Mouse (Mus musculus): ENCODE data around the gene Prl. TPM values are rescaled to one million over a fixed set of nuclear protein-coding genes. Genes with fewer than 3 reads are reported as not detected.

Prl gene
- polyA plus RNA-seq, 1 experiment from 2014 or later, result not detected

Other genes starting within 250 kb of the Prl start
- gene Prl3d1, start 36.6 kb downstream of the Prl start, polyA plus RNA-seq (2016; fragmentation: Nextera tagmentation; extraction: Ambion mirVana), result not detected in 2 replicates
- not detected in 2 replicates for gene Prl3d2, start 64.1 kb downstream of the Prl start, polyA plus RNA-seq (2016; fragmentation: Nextera tagmentation; extraction: Ambion mirVana)
- gene Prl3d3, start 99.2 kb downstream of the Prl start, polyA plus RNA-seq (2016; fragmentation: Nextera tagmentation; extraction: Ambion mirVana), result not detected in 2 replicates
- not detected in 2 replicates for gene Prl3c1, start 139.1 kb downstream of the Prl start, polyA plus RNA-seq (2016; fragmentation: Nextera tagmentation; extraction: Ambion mirVana)
- gene Prl3b1, start 184.3 kb downstream of the Prl start, polyA plus RNA-seq (2016; fragmentation: Nextera tagmentation; extraction: Ambion mirVana), result 1.3 and 1.7 TPM in 2 replicates
- not detected in 2 replicates for gene Prl3a1, start 201.9 kb downstream of the Prl start, polyA plus RNA-seq (2016; fragmentation: Nextera tagmentation; extraction: Ambion mirVana)